Mouse (Mus musculus): ENCODE results near the gene Ppp1r12b. TPM values are rescaled to one million over a fixed set of nuclear protein-coding genes. Genes with fewer than 3 reads are reported as not detected.

The Ppp1r12b gene
- total RNA-seq, 2 experiments from 2014 or later: 68.5 to 75.8 TPM

Small RNA genes within 50 kb of the gene (microRNA-seq; reads per million reads assigned to microRNA genes)
- gene Gm22232: 0 reads per million in 2 experiments

Other genes starting within 250 kb of the Ppp1r12b start
- 1 to 10 TPM; 2.0 to 2.4 TPM for gene Ube2t, start 6.6 kb upstream of the Ppp1r12b start, total RNA-seq (2021)
- gene Lgr6, start 149.3 kb upstream of the Ppp1r12b start, total RNA-seq (2021): 1 to 10 TPM; 1.6 to 2.4 TPM
- under 1 TPM in 1 of 2 experiments, not detected in 1; 0.12 TPM for gene Ptpn7, start 176.8 kb upstream of the Ppp1r12b start, total RNA-seq (2021)
- 100 to 1,000 TPM; 259 to 264 TPM for gene Arl8a, start 190.9 kb upstream of the Ppp1r12b start, total RNA-seq (2021)
- gene Gpr37l1, start 211.7 kb upstream of the Ppp1r12b start, total RNA-seq (2021): 100 to 1,000 TPM; 226 to 229 TPM